Mouse (Mus musculus) hindbrain, postnatal 0 days (tissue): ENCODE data around the gene Cgrrf1. TPM values are rescaled to one million over a fixed set of nuclear protein-coding genes. Genes with fewer than 3 reads are reported as not detected.

Experiments
- ATAC-seq: fragments of 200-750 bp; cut with Nextera tagmentation; 2 replicates; pipeline ENCODE4 v1.8.0; 2017; ENCODE audit warnings: mild to moderate bottlenecking, moderate TSS enrichment, moderate library complexity
- DNase-seq: peaks from one replicate; pipeline ENCODE4 v3.0.0-alpha.2; 2015; ENCODE audit warnings: low spot score
- H3K27ac ChIP-seq: fragments of 300-500 bp; sonication (generic); 2 replicates; pipeline ENCODE4 v1.5.1; 2014; ENCODE audit warnings: mild to moderate bottlenecking
- H3K27me3 ChIP-seq: fragments of 300-500 bp; sonication (generic); 2 replicates; pipeline ENCODE4 v1.6.1; 2014; ENCODE audit warnings: low read length, mixed read lengths; ENCODE audit not compliant: insufficient read depth
- H3K36me3 ChIP-seq: fragments of 300-500 bp; sonication (generic); 2 replicates; pipeline ENCODE4 v1.6.1; 2014; ENCODE audit warnings: low read length, mixed read lengths; ENCODE audit not compliant: insufficient read depth
- H3K4me1 ChIP-seq: fragments of 300-500 bp; sonication (generic); 2 replicates; pipeline ENCODE4 v1.6.1; 2014; ENCODE audit warnings: antibody characterized with exemption, low read length, mixed read lengths; ENCODE audit not compliant: insufficient read depth
- H3K4me2 ChIP-seq: fragments of 300-500 bp; sonication (generic); 2 replicates; pipeline ENCODE4 v1.6.1; 2014; ENCODE audit warnings: low read depth, mild to moderate bottlenecking, low read length, moderate library complexity, mixed read lengths
- H3K4me3 ChIP-seq: fragments of 300-500 bp; sonication (generic); 2 replicates; pipeline ENCODE4 v1.5.1; 2014; ENCODE audit warnings: low read length
- H3K9ac ChIP-seq: fragments of 300-500 bp; sonication (generic); replicated peaks from 2 replicates; pipeline ENCODE4 v1.6.1; 2014; ENCODE audit warnings: mild to moderate bottlenecking, low read length, moderate library complexity, mixed read lengths
- H3K9me3 ChIP-seq: fragments of 300-500 bp; sonication (generic); 2 replicates; pipeline ENCODE4 v1.6.1; 2016; ENCODE audit warnings: low read length, mixed read lengths
- CTCF ChIP-seq: IDR thresholded peaks from 2 replicates; pipeline ENCODE4 v1.5.1; 2016; ENCODE audit warnings: antibody characterized with exemption, control low read depth, low read depth
- WGBS: fragments of 180-500 bp; shearing (Covaris S2); extraction: QIAGEN DNeasy Blood & Tissue Kit; methylation state at CpG from one replicate; pipeline ENCODE4 v1.1.7; 2014; 5-methylcytosine and 5-hydroxymethylcytosine counted together
- polyA plus RNA-seq: library from polyadenylated mRNA; unstranded; fragments of >200 nt; fragmentation: Nextera tagmentation; extraction: Ambion mirVana; gene quantifications from 2 replicates; pipeline ENCODE4 v1.2.1, GENCODE M21; 2015
- total RNA-seq: library from RNA; depleted of rRNA; stranded (reverse); fragments of >200 nt; gene quantifications from 2 replicates; pipeline ENCODE4 v1.2.3, GENCODE M21; 2014; rRNA removed

Cgrrf1 gene
- total and polyA plus RNA-seq, 2 experiments from 2014 or later, result 24.9 to 33.0 TPM

GRCm38 (mm10) chr14:46902498-46903087 is 70.7 kb downstream of the Cgrrf1 start:
- no peak overlapping the region for H3K27ac ChIP-seq
- WGBS, result 90% methylated on average over 9 of the region's 9 CpGs
- no peak overlapping the region for H3K9ac ChIP-seq
- ATAC-seq, result no peak
- no peak overlapping the region for H3K4me3 ChIP-seq
- H3K4me1 ChIP-seq, result no peaks in the 10 kb centered on the region
- no peak for TF ChIP-seq CTCF
- H3K4me2 ChIP-seq, result no peak overlapping the region
- H3K27me3 ChIP-seq, result no peaks in the 10 kb centered on the region
- no peaks in the 10 kb centered on the region for H3K9me3 ChIP-seq
- H3K36me3 ChIP-seq, result no peaks in the 10 kb centered on the region
- DNase-seq, result no peak

Other genes with a start within 250 kb of the Cgrrf1 start
- 1.2 TPM in 1 of 2 replicates, not detected in the other for gene Cdkn3, start 71.6 kb upstream of the Cgrrf1 start, total RNA-seq
- 10.8 and 11.2 TPM in 2 replicates for gene Cdkn3, start 71.6 kb upstream of the Cgrrf1 start, polyA plus RNA-seq
- 114 and 123 TPM in 2 replicates for gene Cnih1, start 43.7 kb upstream of the Cgrrf1 start, total RNA-seq
- 208 and 214 TPM in 2 replicates for gene Cnih1, start 43.7 kb upstream of the Cgrrf1 start, polyA plus RNA-seq
- 121 and 126 TPM in 2 replicates for gene Gmfb, start 9.9 kb upstream of the Cgrrf1 start, total RNA-seq
- gene Gmfb, start 9.9 kb upstream of the Cgrrf1 start, polyA plus RNA-seq, result 113 and 117 TPM in 2 replicates
- 14.3 and 14.7 TPM in 2 replicates for gene Samd4, start 50.7 kb downstream of the Cgrrf1 start, total RNA-seq
- gene Samd4, start 50.7 kb downstream of the Cgrrf1 start, polyA plus RNA-seq, result 4.4 and 4.9 TPM in 2 replicates